Comparison of ENCODE assay signal across 9 mouse cellular contexts in the genomic region with DNA sequence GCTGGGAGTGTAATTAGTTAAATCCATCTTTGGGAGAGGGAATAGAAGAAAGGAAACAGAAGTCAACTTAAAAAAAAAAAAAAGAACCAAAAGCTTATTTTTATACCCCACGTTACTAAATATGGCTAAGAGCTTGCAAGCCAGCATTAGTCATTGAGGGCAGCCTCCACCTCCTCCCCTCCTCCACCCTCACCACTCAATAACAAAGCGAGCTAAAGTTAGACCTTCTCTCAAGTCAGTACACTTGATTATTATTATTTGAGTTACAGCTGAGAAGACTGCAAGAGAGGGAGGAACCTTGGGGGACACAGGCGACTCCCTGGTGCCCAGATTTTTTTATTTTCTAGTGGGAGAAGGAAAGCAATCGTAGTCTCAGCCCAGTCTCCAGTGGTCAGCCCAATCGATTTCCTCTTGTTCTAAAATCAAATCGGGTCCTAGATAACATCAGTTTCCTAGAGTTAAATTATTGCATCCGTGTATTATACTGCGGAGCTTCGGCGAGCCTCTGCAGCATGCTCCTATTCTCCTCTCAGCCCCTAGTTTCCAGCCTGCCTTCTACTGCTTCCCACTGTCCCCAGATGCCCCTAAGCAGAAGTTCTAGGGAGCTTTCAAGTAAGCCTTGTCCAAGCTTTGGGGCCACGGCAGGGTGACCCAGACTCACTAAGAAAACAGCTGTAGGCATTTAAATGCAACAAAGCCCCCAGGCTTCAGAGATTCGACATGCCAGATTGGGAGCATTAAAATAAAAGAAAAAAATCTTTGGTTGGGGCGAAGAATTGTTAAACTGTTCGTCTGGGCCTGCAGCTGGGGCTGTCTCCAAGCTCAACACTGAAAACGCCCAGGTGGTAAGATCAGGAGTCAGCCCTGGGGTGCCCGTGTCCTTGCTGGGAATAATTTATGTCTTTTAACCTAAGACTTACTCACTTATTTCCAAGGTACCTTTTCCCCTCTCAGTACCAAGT.
DNase-seq lines count a peak whose midpoint lies in the region; ATAC-seq lines count a peak whose summit lies in the region.
"Had no signal": no experiment of that assay in that cellular context is flagged by ENCODE, and none has a peak within 500 bp of the region (broad histone marks: within the 10 kb centered on the region; RNA-seq: fewer than 3 reads in every experiment).

No protein-coding gene starts in this region.

- H3K36me3 ChIP-seq in forebrain, embryonic 10.5 days (replicated peaks) = no peaks in the 10 kb centered on the region
- H3K36me3 ChIP-seq in forebrain, embryonic 15.5 days = no peaks in the 10 kb centered on the region
- H3K36me3 ChIP-seq in intestine, embryonic 16.5 days (ENCODE audit: control insufficient read depth, insufficient read depth, low read length) = no peaks in the 10 kb centered on the region

- WGBS in forebrain, embryonic 10.5 days = 63% methylated on average over 16 of the region's 16 CpGs
- 52% methylated on average over 16 of the region's 16 CpGs for WGBS in forebrain, embryonic 15.5 days
- WGBS in intestine, embryonic 16.5 days = 47% methylated on average over 16 of the region's 16 CpGs

- H3K4me2 ChIP-seq in forebrain, embryonic 15.5 days (replicated peaks) = no peak overlapping the region
- H3K4me2 ChIP-seq in intestine, embryonic 16.5 days (ENCODE audit: low read depth, low read length) = 0 out of 2 replicates have a peak overlapping the region, but pooled peaks have one; percentile 2

- no peaks in the 10 kb centered on the region for H3K9me3 ChIP-seq in forebrain, embryonic 10.5 days
- H3K9me3 ChIP-seq in forebrain, embryonic 15.5 days = no peaks in the 10 kb centered on the region
- H3K9me3 ChIP-seq in intestine, embryonic 16.5 days (ENCODE audit: control insufficient read depth, low read length) = no peaks in the 10 kb centered on the region

- H3K27ac ChIP-seq in forebrain, embryonic 10.5 days = peak overlapping the region; percentile 53; the same call in 1 of the 2 replicates
- H3K27ac ChIP-seq in forebrain, embryonic 15.5 days (replicated peaks) = no peak overlapping the region
- H3K27ac ChIP-seq in intestine, embryonic 16.5 days (ENCODE audit: low read length) = peak overlapping the region; percentile 66

- no peak for ATAC-seq in forebrain, embryonic 15.5 days (replicated peaks)
- ATAC-seq in intestine, embryonic 16.5 days = peak; percentile 79
- ATAC-seq: inflammation-experienced regulatory T-cells, adult 6 months had no signal

- no peak overlapping the region for H3K9ac ChIP-seq in forebrain, embryonic 15.5 days (replicated peaks)
- H3K9ac ChIP-seq in intestine, embryonic 16.5 days (ENCODE audit: low read depth, low read length) = no peak overlapping the region

- H3K4me1 ChIP-seq in forebrain, embryonic 10.5 days = peaks cover 21% of the 10 kb centered on the region
- peaks cover 19% of the 10 kb centered on the region for H3K4me1 ChIP-seq in forebrain, embryonic 15.5 days
- peaks cover 4% of the 10 kb centered on the region; the same call in 1 of the 2 replicates for H3K4me1 ChIP-seq in intestine, embryonic 16.5 days (ENCODE audit: control insufficient read depth, insufficient read depth, low read length)

- H3K4me3 ChIP-seq in forebrain, embryonic 10.5 days = no peak overlapping the region
- H3K4me3 ChIP-seq in forebrain, embryonic 15.5 days = no peak overlapping the region
- no peak overlapping the region for H3K4me3 ChIP-seq in intestine, embryonic 16.5 days (ENCODE audit: low read length)

- DNase-seq in forebrain, embryonic 10.5 days (ENCODE audit: extremely low spot score, low spot score) = no peak
- DNase-seq in adrenal gland, adult 8-10 months = peak; percentile 21
- DNase-seq in lung, postnatal 14 days = peak; percentile 15
- no peak for DNase-seq in layer of hippocampus, adult 9-10 months (ENCODE audit: low spot score)
- DNase-seq in left cerebral cortex, adult 18-20 months (ENCODE audit: low spot score in 2 of 2) = no peak
- no peak for DNase-seq in cerebellum, adult 9-10 months

- H3K27me3 ChIP-seq in forebrain, embryonic 10.5 days (ENCODE audit: poor library complexity, severe bottlenecking) = no peaks in the 10 kb centered on the region
- no peaks in the 10 kb centered on the region for H3K27me3 ChIP-seq in forebrain, embryonic 15.5 days
- no peaks in the 10 kb centered on the region for H3K27me3 ChIP-seq in intestine, embryonic 16.5 days (replicated peaks; ENCODE audit: control insufficient read depth, insufficient read depth, low read length)

Comparison
In these comparisons a context has a peak if more than half of its experiments do, and no peak if none do; other contexts are left out.
1. DNase-seq: peak in adrenal gland, adult 8-10 months (single experiment) and lung, postnatal 14 days (single experiment); none in forebrain, embryonic 10.5 days (single experiment), layer of hippocampus, adult 9-10 months (single experiment), left cerebral cortex, adult 18-20 months (0 of 2) and cerebellum, adult 9-10 months (single experiment).